Mouse (Mus musculus) stomach, embryonic 16.5 days (tissue): ENCODE results near the gene Padi2. TPM values are rescaled to one million over a fixed set of nuclear protein-coding genes. Genes with fewer than 3 reads are reported as not detected.

Experiments
- ATAC-seq: fragments of 200-750 bp; cut with Nextera tagmentation; 2 replicates; pipeline ENCODE4 v1.8.0; 2017; ENCODE audit warnings: moderate number of reproducible peaks, moderate TSS enrichment; ENCODE audit not compliant: insufficient read depth, low FRiP score
- H3K27ac ChIP-seq: fragments of 300-500 bp; sonication (generic); 2 replicates; pipeline ENCODE4 v1.5.1; 2014; ENCODE audit warnings: low read length
- H3K27me3 ChIP-seq: fragments of 300-500 bp; sonication (generic); 2 replicates; pipeline ENCODE4 v1.6.1; 2014; ENCODE audit warnings: low read length, control low read depth, mixed read lengths; ENCODE audit not compliant: control insufficient read depth, insufficient read depth
- H3K36me3 ChIP-seq: fragments of 300-500 bp; sonication (generic); 2 replicates; pipeline ENCODE4 v1.6.1; 2014; ENCODE audit warnings: low read length; ENCODE audit not compliant: control insufficient read depth, insufficient read depth
- H3K4me1 ChIP-seq: fragments of 300-500 bp; sonication (generic); 2 replicates; pipeline ENCODE4 v1.6.1; 2014; ENCODE audit warnings: low read length, control low read depth, mixed read lengths; ENCODE audit not compliant: control insufficient read depth, insufficient read depth
- H3K4me2 ChIP-seq: fragments of 300-500 bp; sonication (generic); 2 replicates; pipeline ENCODE4 v1.6.1; 2014; ENCODE audit warnings: low read depth, low read length, mixed read lengths
- H3K4me3 ChIP-seq: fragments of 300-500 bp; sonication (generic); replicated peaks from 2 replicates; pipeline ENCODE4 v1.5.1; 2014; ENCODE audit warnings: mild to moderate bottlenecking, low read length
- H3K9ac ChIP-seq: fragments of 300-500 bp; sonication (generic); 2 replicates; pipeline ENCODE4 v1.6.1; 2014; ENCODE audit warnings: low read length
- H3K9me3 ChIP-seq: fragments of 300-500 bp; sonication (generic); replicated peaks from 2 replicates; pipeline ENCODE4 v1.6.1; 2016; ENCODE audit warnings: low read length, control low read depth; ENCODE audit not compliant: control insufficient read depth
- WGBS: fragments of 180-500 bp; shearing (Covaris S2); extraction: QIAGEN DNeasy Blood & Tissue Kit; methylation state at CpG from one replicate; pipeline ENCODE4 v1.1.7; 2014; 5-methylcytosine and 5-hydroxymethylcytosine counted together
- polyA plus RNA-seq: library from polyadenylated mRNA; unstranded; fragments of >200 nt; fragmentation: Nextera tagmentation; extraction: Ambion mirVana; gene quantifications from 2 replicates; pipeline ENCODE4 v1.2.1, GENCODE M21; 2015

Padi2 gene
- polyA plus RNA-seq, 1 experiment from 2014 or later = 3.2 TPM

DNA sequence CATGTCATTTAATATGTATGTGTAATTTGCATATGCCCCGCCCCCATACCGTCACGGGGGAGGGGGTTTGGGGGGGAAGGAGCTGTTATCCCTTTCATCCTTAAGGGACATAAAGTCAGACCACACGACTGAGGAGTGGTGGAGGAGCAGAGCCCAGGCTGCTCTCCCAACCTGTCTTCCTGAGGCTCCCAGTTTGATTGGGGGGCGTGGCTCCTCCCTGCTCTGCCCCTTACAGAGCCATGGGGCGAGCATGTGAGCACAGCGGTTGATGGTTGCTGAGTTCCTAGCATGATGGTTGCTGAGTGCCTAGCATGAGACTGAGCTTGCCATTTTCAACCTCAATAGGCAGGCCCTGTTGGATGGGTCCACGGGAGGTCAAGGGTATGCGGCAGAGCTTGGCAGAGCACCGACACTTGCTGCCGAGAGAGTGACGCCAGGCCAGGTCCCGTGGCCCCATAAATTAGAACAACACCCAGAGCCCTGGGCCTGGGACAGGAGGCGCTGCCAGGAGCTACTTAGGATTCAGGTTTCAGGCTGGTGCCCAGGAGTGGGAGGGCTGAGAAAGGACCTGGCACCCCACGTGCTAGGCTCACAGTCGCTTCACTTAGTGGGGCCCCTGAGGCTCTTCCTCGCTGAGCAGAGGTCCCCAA lies 4.6 kb downstream of the Padi2 start:
- H3K27ac ChIP-seq = no peak overlapping the region
- no peak for ATAC-seq
- 34% methylated on average over 17 of the region's 17 CpGs for WGBS
- H3K9ac ChIP-seq = no peak overlapping the region
- no peaks in the 10 kb centered on the region for H3K9me3 ChIP-seq
- no peak overlapping the region for H3K4me3 ChIP-seq
- H3K4me1 ChIP-seq = peaks cover 8% of the 10 kb centered on the region; the same call in 1 of the 2 replicates
- H3K4me2 ChIP-seq = no peak overlapping the region
- no peaks in the 10 kb centered on the region for H3K36me3 ChIP-seq
- no peaks in the 10 kb centered on the region; the same call in 1 of the 2 replicates for H3K27me3 ChIP-seq

DNA sequence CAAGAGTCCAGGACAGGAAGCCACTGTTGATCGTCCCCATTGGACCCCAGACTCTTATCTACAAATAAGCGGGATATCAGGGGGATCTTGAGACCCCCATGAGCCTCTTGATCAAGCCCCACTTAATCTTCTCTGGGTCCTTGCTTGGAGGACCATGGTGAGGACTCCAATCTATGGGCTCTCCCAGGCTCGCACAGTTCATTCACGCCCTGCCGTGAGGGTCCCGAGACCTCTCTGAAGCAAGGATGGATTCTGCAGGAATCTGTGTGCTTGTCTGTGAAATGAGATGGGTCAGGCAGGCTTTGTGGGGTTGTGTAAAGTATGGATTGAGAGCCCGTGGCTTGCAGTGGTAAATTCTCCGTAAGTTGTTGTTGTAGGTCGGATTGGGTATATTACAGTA lies 5.3 kb downstream of the Padi2 start:
- H3K4me2 ChIP-seq = no peak overlapping the region
- H3K4me3 ChIP-seq = no peak overlapping the region
- no peak overlapping the region for H3K9ac ChIP-seq
- peaks cover 6% of the 10 kb centered on the region; the same call in 1 of the 2 replicates for H3K4me1 ChIP-seq
- 86% methylated on average over 9 of the region's 9 CpGs for WGBS
- no peaks in the 10 kb centered on the region; the same call in 1 of the 2 replicates for H3K27me3 ChIP-seq
- H3K27ac ChIP-seq = no peak overlapping the region
- no peaks in the 10 kb centered on the region for H3K36me3 ChIP-seq
- no peak for ATAC-seq
- no peaks in the 10 kb centered on the region for H3K9me3 ChIP-seq

DNA sequence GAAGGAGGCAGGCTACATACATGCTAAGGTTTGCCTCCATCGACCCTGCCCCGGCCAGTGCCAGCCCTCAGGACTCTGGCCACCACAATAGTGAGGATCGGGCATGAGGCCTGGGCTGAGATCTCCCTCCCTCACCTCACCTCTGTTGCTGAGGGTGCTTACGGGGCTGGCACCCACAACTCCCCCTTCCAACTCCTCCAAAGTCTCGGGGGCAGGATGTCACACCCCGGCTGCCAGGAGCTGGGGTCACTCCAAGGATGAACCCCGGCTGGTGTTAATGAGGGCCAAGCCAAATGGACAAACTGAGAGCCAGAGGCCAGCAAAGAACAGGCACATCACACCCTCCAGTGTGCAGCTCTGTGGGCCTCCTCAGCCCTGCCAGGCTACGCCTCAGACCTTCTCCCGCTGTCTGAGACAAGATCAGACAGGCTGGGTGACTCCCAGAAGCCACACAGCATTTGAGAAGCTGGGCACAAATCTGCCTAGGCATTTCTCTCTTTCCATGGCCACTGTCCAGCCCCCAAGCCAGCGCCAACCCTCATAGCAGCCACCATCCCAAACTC lies 6.2 kb downstream of the Padi2 start:
- Histone ChIP-seq H3K9me3 (no peaks in the 10 kb centered on the region), H3K27me3 (no peaks in the 10 kb centered on the region), H3K27ac (no peak overlapping the region), H3K4me1 (peaks cover 4% of the 10 kb centered on the region; the same call in 1 of the 2 replicates), H3K9ac (no peak overlapping the region), H3K4me2 (no peak overlapping the region), H3K4me3 (no peak overlapping the region), H3K36me3 (no peaks in the 10 kb centered on the region)
- 74% methylated on average over 10 of the region's 10 CpGs for WGBS
- no peak for ATAC-seq

DNA sequence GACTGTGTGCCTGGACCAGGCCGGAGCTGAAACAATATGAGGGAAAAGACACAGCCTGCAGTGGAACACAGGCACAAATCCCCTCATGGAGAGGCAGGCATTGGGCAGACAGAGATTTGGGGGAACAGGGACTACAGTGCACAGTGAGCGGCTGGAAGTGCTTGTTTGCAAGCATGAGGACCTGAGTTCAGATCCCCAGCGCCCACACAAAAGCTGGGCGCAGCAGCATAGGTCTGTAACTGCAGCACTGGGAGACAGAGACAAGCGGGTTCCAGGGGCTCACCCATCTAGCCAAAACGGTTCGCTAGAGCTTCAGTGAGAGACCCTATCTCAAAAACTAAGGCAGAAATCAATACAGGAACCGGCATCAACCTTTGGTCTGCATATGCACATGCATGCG lies 7.4 kb downstream of the Padi2 start:
- Histone ChIP-seq H3K36me3 (no peaks in the 10 kb centered on the region), H3K27me3 (no peaks in the 10 kb centered on the region), H3K27ac (no peak overlapping the region), H3K9ac (no peak overlapping the region), H3K4me1 (peaks cover 4% of the 10 kb centered on the region; the same call in 1 of the 2 replicates), H3K4me2 (no peak overlapping the region), H3K4me3 (no peak overlapping the region), H3K9me3 (no peaks in the 10 kb centered on the region)
- no peak for ATAC-seq
- WGBS = 87% methylated on average over 9 of the region's 9 CpGs

DNA sequence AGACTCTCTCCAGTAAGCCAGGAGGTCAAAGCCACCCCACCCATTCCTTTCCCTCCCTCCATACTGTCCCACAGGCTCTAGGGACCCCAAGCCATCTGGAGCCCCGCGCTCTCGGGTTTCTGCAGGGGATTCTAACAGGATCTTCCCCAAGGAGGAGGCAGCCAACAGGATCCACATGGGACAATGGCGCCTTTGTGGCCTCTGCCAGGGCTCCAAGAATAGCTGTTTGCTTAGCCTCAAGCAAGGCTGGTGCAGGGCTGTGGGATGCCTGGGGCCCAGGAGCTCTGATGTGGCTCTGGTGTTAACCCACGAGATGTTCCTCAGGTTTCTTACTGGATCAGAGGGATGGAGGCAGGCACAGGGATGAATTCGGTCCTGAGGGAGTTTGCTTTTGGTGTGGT lies 8.6 kb downstream of the Padi2 start:
- Histone ChIP-seq H3K9ac (no peak overlapping the region), H3K27me3 (no peaks in the 10 kb centered on the region), H3K4me1 (peaks cover 4% of the 10 kb centered on the region; the same call in 1 of the 2 replicates), H3K9me3 (no peaks in the 10 kb centered on the region), H3K27ac (no peak overlapping the region), H3K4me3 (no peak overlapping the region), H3K36me3 (no peaks in the 10 kb centered on the region), H3K4me2 (no peak overlapping the region)
- 53% methylated on average over 6 of the region's 6 CpGs for WGBS
- 0 out of 2 replicates have a peak, but pooled peaks have one; percentile 9 for ATAC-seq

DNA sequence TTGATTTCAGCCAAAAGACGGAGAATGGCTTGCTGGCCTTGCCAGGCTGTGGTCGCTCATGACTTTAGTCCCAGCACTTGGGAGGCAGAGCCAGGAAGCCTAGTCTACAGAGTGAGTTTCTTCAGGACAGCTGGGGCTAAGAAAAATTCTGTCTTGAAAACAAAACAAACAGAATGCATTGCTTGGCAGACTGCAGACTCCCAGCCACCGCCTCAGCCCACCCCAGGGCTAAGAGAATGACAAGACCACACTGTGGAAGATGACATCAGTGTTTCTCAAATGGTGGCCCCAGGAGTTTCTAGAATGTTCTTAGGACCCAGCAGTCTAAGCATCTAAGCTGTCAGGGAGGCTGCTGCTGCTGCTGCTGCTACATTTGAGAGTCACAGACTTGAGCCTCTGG lies 9.1 kb downstream of the Padi2 start:
- no peaks in the 10 kb centered on the region for H3K36me3 ChIP-seq
- ATAC-seq = no peak
- H3K4me1 ChIP-seq = peaks cover 4% of the 10 kb centered on the region; the same call in 1 of the 2 replicates
- H3K9me3 ChIP-seq = no peaks in the 10 kb centered on the region
- no peak overlapping the region for H3K4me3 ChIP-seq
- H3K27ac ChIP-seq = no peak overlapping the region; the same call in 1 of the 2 replicates
- WGBS = 55% methylated on average over 3 of the region's 3 CpGs
- H3K4me2 ChIP-seq = no peak overlapping the region
- no peaks in the 10 kb centered on the region for H3K27me3 ChIP-seq
- H3K9ac ChIP-seq = no peak overlapping the region

DNA sequence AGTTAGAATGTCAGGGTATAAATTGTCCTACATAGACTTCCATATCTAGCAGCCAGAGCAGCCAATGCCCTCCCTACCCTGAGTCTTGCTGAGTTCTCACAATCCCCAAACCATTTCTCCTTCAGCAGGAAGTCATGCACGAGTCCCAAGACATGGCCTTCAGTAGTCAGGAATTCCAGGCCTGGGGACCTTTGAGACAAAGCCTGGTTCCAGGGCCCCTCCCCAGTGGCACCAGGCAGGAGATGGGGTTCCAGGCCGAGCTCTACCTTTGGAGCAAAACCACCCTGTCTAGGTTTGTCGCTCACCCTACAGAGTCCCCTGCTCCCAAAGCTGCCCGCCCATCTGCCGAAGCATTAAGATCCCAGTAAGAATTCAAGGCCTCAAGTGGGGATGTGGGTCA lies 10.2 kb downstream of the Padi2 start:
- no peak overlapping the region for H3K9ac ChIP-seq
- H3K4me2 ChIP-seq = no peak overlapping the region
- no peaks in the 10 kb centered on the region for H3K9me3 ChIP-seq
- 89% methylated on average over 5 of the region's 5 CpGs for WGBS
- no peaks in the 10 kb centered on the region for H3K27me3 ChIP-seq
- H3K4me3 ChIP-seq = no peak overlapping the region
- no peaks in the 10 kb centered on the region for H3K4me1 ChIP-seq
- H3K36me3 ChIP-seq = no peaks in the 10 kb centered on the region
- no peak overlapping the region for H3K27ac ChIP-seq
- no peak for ATAC-seq

DNA sequence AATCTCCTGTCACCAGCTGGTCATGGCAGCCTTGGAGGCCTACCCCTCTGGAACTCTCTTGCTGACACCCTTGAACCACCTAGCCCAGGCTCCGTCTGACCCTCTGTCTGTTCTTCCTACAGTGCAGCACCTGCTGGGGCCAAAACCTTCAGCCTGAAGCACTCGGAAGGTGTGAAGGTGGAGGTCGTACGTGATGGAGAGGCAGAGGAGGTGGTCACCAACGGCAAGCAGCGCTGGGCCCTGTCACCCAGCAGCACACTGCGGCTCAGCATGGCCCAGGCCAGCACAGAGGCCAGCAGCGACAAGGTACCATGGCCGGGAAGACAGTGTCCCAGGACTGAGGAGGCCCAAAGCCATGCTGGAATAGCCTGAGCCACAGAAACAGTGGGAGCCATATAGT lies 11.3 kb downstream of the Padi2 start:
- Histone ChIP-seq H3K9me3 (no peaks in the 10 kb centered on the region), H3K9ac (no peak overlapping the region), H3K4me2 (no peak overlapping the region), H3K4me3 (no peak overlapping the region), H3K27me3 (no peaks in the 10 kb centered on the region), H3K27ac (no peak overlapping the region), H3K36me3 (no peaks in the 10 kb centered on the region), H3K4me1 (no peaks in the 10 kb centered on the region)
- no peak for ATAC-seq
- WGBS = 84% methylated on average over 9 of the region's 9 CpGs

DNA sequence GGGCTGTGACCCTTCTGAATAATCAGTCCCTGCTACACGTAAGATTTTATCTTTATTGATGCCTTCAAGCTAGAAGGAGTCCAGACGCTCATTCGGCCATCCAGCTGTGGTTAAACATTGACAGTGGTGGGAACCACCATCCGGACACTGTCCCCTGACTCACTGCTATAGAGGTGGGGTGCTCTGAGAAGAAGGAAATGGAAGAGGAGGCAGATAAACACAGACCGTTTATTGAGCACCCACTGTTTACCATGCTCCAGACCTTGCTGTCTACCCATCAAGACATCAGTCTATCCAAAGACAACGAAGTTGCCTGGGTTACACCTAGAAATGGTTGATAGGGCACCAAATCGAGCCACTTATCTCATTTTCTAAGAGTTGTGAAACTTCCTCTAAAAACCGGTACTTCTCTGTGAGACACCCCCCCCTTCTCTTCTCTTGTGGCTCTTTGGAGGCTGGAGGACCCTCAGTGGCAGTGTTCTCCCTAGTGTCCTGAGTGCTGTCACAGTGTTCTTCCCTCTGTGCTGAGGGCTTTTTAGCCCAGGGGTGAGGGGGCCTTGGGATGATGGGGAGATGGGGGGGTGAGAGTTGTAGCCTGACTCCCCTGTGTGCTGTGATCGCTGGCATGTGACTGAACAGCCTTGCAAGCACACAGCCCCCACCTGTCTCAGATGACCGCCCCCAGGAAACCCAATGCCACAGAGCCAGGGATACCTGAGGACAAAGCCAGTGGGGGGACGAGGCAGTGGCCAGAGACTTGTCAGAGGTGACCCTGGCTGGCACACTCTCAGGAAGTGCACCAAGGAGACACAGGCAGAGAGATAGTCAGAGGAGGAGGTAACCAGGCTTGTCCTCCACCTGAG lies 14.1 kb downstream of the Padi2 start:
- Histone ChIP-seq H3K9me3 (no peaks in the 10 kb centered on the region), H3K4me2 (no peak overlapping the region), H3K4me1 (no peaks in the 10 kb centered on the region), H3K36me3 (no peaks in the 10 kb centered on the region), H3K27ac (no peak overlapping the region), H3K9ac (no peak overlapping the region), H3K4me3 (no peak overlapping the region), H3K27me3 (no peaks in the 10 kb centered on the region)
- WGBS = 48% methylated on average over 11 of the region's 11 CpGs
- no peak for ATAC-seq
